Mouse (Mus musculus): ENCODE measurements around the gene Atp10a.

DNA sequence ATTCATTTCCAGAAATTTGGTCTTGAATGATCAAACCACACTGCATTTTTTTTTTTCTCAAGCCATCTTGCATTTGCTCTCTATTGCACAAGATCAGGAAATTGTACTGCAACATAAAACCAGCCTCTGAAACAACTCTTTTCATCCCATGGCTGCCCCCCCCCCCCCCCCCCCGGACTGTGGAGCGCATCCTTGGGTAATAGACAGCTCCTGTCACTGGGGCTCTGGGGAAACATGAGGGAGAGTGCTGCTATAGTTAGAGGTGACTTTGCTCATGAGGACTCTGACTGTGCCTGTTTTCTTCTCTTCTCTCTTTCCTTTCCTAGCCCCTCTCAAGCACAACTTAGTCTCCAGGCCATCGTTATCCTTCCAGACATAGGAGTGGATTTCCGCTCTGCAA lies 131.6 kb downstream of the Atp10a start:
- TF ChIP-seq CTCF (IDR thresholded peaks at IDR 0.05; ENCODE audit: borderline replicate concordance, insufficient read depth, low read depth, low read length): no peak
- no peak for TF ChIP-seq POLR2A (IDR thresholded peaks at IDR 0.05; ENCODE audit: borderline replicate concordance, insufficient read depth, low read length)

Data from cerebellum, adult 2 months (tissue).